Mouse (Mus musculus) left cerebral cortex, postnatal 25 days (tissue): ENCODE measurements around the gene Thap3. TPM values are rescaled to one million over a fixed set of nuclear protein-coding genes. Genes with fewer than 3 reads are reported as not detected.
"Not testable (repeated sequence)": the region's sequence is repeated elsewhere in the genome, so short reads cannot be mapped to it uniquely, and the experiment has no call there.

Experiments
- DNase-seq, 2 experiments: peaks; one replicate each; pipeline ENCODE4 v3.0.0; 2022; ENCODE audit warnings: low spot score in 2 of 2, mixed read lengths in 1 of 2
- intact Hi-C: fragments of 180-260 bp; cut with DNase I; formaldehyde crosslinking; loops from one replicate; pipeline ENCODE4 v1.15.1; 2025
- total RNA-seq, 2 experiments: library from RNA; stranded (reverse); gene quantifications; 2 replicates each; pipeline ENCODE4 v1.2.3; 2021

Thap3 gene
- 10 to 100 TPM; 16.5 to 20.4 TPM for total RNA-seq

GRCm38 (mm10) chr4:151988342-151989109 is at the start of gene Thap3:
Gene Thap3 (minus strand): TSS chr4:151988997.
- intact Hi-C loops: loop anchor here (2.0 kb wide), 1 partner anchor 22 kb away; no protein-coding TSS in a partner anchor
- DNase-seq: peak; percentile 78 to 81

- DNase-seq: no peak
- intact Hi-C loops: loop anchor here (2.0 kb wide), 1 partner anchor 48 kb away; no protein-coding TSS in a partner anchor
Measured at GRCm38 (mm10) chr4:152038225-152038984, 49.6 kb upstream of the Thap3 start, which contains the start of gene Tas1r1. Gene Tas1r1 (minus strand): TSS chr4:152038568.

DNA sequence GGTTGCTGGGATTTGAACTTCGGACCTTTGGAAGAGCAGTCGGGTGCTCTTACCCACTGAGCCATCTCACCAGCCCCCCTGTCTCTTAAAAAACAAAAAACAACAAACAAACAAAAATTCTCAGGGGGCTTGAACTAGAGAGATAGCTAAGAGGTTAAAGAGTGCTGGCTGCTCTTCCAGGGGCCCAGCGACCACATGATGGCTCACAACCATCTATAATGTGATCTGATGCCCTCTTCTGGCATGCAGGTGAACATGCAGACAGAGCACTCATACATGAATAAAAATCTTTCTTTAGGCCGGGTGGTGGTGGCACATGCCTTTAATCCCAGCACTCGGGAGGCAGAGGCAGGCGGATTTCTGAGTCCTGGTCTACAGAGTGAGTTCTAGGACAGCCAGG is 47.7 kb upstream of the Thap3 start:
- intact Hi-C loops: loop anchor here (2.0 kb wide), 1 partner anchor 56 kb away; no protein-coding TSS in a partner anchor
- DNase-seq: not testable (repeated sequence)

- DNase-seq: no peak
- intact Hi-C loops: no loop called here
Measured at GRCm38 (mm10) chr4:152032922-152033321, 44.1 kb upstream of the Thap3 start.

DNA sequence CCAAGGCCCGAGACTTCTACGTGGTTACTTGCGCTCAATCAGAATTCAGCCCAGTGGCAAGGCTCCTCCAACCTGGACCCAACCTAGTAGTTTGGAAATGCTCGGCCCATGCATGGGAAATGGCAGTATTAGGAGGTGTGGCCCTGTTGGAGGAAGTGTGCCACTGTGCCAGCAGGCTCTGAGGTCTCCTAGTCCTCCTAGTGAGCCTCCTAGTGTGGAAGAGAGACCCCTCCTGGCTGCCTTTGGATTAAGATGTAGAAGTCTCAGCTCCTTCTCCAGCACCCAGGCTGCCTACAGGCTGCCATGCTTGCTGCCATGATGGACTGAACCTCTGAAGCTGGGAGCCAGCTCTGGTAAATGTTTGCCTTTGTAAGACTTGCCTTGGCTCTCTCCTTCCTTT is 41.2 kb upstream of the Thap3 start:
- DNase-seq: no peak
- intact Hi-C loops: loop anchor here (5.0 kb wide), 1 partner anchor 48 kb away; no protein-coding TSS in a partner anchor

DNA sequence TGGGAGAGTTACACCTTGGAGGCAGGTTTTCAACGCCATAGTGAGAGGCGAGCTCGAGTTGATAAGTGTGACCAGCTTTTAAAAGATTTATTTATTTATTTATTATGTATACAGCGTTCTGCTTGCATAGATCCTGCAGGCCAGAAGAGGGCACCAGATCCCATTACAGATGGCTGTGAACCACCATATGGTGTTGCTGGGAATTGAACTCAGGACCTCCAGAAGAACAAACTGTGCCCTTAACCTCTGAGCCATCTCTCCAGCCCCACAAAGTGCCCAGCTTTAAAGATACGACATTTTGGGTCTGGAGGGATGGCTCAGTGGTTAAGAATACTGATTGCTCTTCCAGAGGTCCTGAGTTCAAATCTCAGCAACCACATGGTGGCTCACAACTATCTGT is 40.3 kb upstream of the Thap3 start:
- DNase-seq: no peak
- intact Hi-C loops: loop anchor here (5.0 kb wide), 1 partner anchor 47 kb away; no protein-coding TSS in a partner anchor

DNA sequence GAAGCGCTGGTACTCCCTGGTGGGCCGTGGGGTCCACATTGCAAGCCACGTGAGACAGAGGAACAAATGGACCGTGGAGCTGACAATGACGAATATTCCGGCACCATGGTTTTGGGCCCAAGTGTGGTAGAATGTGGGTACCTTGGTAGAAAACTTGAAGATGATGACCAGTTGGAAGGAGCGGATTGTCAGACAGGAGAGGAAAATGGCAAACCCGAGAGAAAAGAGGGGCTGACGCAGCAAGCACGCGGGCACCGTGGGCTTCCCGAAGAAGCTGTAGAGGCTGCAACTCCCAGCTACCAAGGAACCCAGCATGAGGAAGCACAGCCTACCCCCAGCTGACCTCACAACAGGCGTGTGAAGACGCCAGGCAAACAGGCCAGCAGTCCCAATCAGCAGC is 39.7 kb upstream of the Thap3 start:
- no peak for DNase-seq
- intact Hi-C loops: loop anchor here (5.0 kb wide), 1 partner anchor 46 kb away; no protein-coding TSS in a partner anchor

DNA sequence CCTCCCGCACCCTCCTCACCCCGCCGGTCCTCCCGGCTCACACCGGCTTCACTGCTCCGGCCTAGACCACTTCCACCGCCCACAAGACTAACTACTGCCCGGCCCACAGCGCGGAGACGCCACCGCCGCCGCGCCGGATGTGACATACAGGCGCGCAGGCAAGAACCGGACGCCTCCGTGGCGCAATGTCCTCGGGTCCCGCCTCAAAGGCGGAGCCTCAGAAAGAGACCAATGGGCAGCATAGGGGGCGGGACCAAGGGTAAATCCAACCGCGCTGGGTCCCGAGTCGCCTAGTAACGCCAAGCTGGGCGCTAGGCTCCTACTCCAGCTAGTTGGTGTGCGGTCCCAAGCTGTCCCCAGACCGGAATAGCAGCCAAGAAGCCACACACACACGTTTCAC is 38.7 kb upstream of the Thap3 start, which contains the start of gene Zbtb48:
TSS of gene Zbtb48 (minus strand) at position 148 of the 400 bp plus-strand sequence.
- DNase-seq: peak; percentile 98 to 99
- intact Hi-C loops: loop anchor here (2.0 to 5.0 kb wide), 2 partner anchors 19 to 45 kb away; partner anchors contain the start of gene Klhl21

- DNase-seq: no peak
- intact Hi-C loops: loop anchor here (2.0 to 5.0 kb wide), 2 partner anchors 18 to 45 kb away; partner anchors contain the start of gene Klhl21
Measured at GRCm38 (mm10) chr4:152026751-152027508, 38.1 kb upstream of the Thap3 start.

DNA sequence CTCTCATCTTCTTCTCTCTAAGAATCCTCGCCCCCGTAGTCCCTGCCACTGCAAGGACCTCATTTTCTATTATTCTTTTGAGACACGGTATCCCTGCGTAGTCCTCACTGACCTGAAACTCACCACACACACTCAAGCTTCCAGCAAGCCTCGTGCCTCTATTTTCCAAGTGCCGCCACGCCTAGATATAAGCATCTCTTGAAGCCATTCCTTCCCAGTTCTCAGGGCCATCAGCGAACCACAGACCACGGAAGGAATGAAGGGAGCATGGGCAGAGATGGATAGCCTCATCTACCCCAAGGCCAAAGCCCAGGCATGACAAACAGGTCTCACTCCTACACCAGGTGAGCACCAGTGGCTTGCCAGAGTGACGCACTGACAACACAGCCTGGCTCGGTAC is 35.7 kb upstream of the Thap3 start:
- no peak for DNase-seq
- intact Hi-C loops: no loop called here

- peak in 1 of 2 experiments; percentile 52 for DNase-seq
- intact Hi-C loops: no loop called here
Measured at GRCm38 (mm10) chr4:152022506-152022905, 33.7 kb upstream of the Thap3 start.

- intact Hi-C loops: no loop called here
- no peak for DNase-seq
Measured at GRCm38 (mm10) chr4:152021568-152022097, 32.8 kb upstream of the Thap3 start.

- intact Hi-C loops: no loop called here
- no peak for DNase-seq
Measured at GRCm38 (mm10) chr4:152020024-152020423, 31.2 kb upstream of the Thap3 start.

GRCm38 (mm10) chr4:152019073-152019472 is 30.3 kb upstream of the Thap3 start:
- DNase-seq: no peak
- intact Hi-C loops: no loop called here

GRCm38 (mm10) chr4:152013036-152013813 is 24.4 kb upstream of the Thap3 start:
- DNase-seq: no peak
- intact Hi-C loops: no loop called here

GRCm38 (mm10) chr4:152012109-152012508 is 23.3 kb upstream of the Thap3 start:
- intact Hi-C loops: no loop called here
- DNase-seq: no peak

GRCm38 (mm10) chr4:152011171-152011760 is 22.5 kb upstream of the Thap3 start:
- no peak for DNase-seq
- intact Hi-C loops: loop anchor here (2.0 kb wide), 1 partner anchor 22 kb away; the partner anchor contains the start of gene Thap3

GRCm38 (mm10) chr4:152010707-152011134 is 21.9 kb upstream of the Thap3 start:
- no peak for DNase-seq
- intact Hi-C loops: loop anchor here (2.0 kb wide), 1 partner anchor 22 kb away; the partner anchor contains the start of gene Thap3
